Mouse (Mus musculus): ENCODE measurements around the gene Ankrd39. TPM values are rescaled to one million over a fixed set of nuclear protein-coding genes. Genes with fewer than 3 reads are reported as not detected.

The Ankrd39 gene
- polyA plus RNA-seq, 1 experiment from 2014 or later, result 26.8 TPM

- H3K4me2 ChIP-seq (ENCODE audit: low read depth, low read length), result no peak overlapping the region
- 36% methylated on average over 2 of the region's 2 CpGs for WGBS
- H3K27me3 ChIP-seq (replicated peaks; ENCODE audit: control insufficient read depth, insufficient read depth, low read length), result no peaks in the 10 kb centered on the region
- H3K36me3 ChIP-seq (ENCODE audit: control insufficient read depth, insufficient read depth, low read length), result no peaks in the 10 kb centered on the region
- H3K9ac ChIP-seq (ENCODE audit: low read depth, low read length), result no peak overlapping the region
- ATAC-seq, result no peak
- H3K27ac ChIP-seq (ENCODE audit: low read length), result no peak overlapping the region
- no peak overlapping the region for H3K4me3 ChIP-seq (ENCODE audit: low read length)
- peaks cover 30% of the 10 kb centered on the region for H3K4me1 ChIP-seq (ENCODE audit: control insufficient read depth, insufficient read depth, low read length)
- H3K9me3 ChIP-seq (ENCODE audit: control insufficient read depth, low read length), result no peaks in the 10 kb centered on the region
These were observed 19.2 kb upstream of the Ankrd39 start for GRCm38 (mm10) chr1:36566425-36566824.

- no peak for ATAC-seq
- no peak overlapping the region for H3K4me2 ChIP-seq (ENCODE audit: low read depth, low read length)
- H3K27me3 ChIP-seq (replicated peaks; ENCODE audit: control insufficient read depth, insufficient read depth, low read length), result no peaks in the 10 kb centered on the region
- WGBS, result 60% methylated on average over 6 of the region's 6 CpGs
- H3K36me3 ChIP-seq (ENCODE audit: control insufficient read depth, insufficient read depth, low read length), result no peaks in the 10 kb centered on the region
- H3K27ac ChIP-seq (ENCODE audit: low read length), result no peak overlapping the region
- no peaks in the 10 kb centered on the region for H3K9me3 ChIP-seq (ENCODE audit: control insufficient read depth, low read length)
- H3K9ac ChIP-seq (ENCODE audit: low read depth, low read length), result no peak overlapping the region
- H3K4me1 ChIP-seq (ENCODE audit: control insufficient read depth, insufficient read depth, low read length), result peaks cover 19% of the 10 kb centered on the region
- H3K4me3 ChIP-seq (ENCODE audit: low read length), result no peak overlapping the region
These were observed 16.9 kb upstream of the Ankrd39 start for GRCm38 (mm10) chr1:36564101-36564500.

- Histone ChIP-seq H3K9me3 (ENCODE audit: control insufficient read depth, low read length) (no peaks in the 10 kb centered on the region), H3K27me3 (replicated peaks; ENCODE audit: control insufficient read depth, insufficient read depth, low read length) (no peaks in the 10 kb centered on the region), H3K9ac (ENCODE audit: low read depth, low read length) (no peak overlapping the region), H3K36me3 (ENCODE audit: control insufficient read depth, insufficient read depth, low read length) (no peaks in the 10 kb centered on the region), H3K4me2 (ENCODE audit: low read depth, low read length) (no peak overlapping the region), H3K27ac (ENCODE audit: low read length) (no peak overlapping the region), H3K4me3 (ENCODE audit: low read length) (no peak overlapping the region), H3K4me1 (ENCODE audit: control insufficient read depth, insufficient read depth, low read length) (peaks cover 21% of the 10 kb centered on the region)
- no peak for ATAC-seq
- WGBS, result 71% methylated on average over 4 of the region's 4 CpGs
These were observed 16.4 kb upstream of the Ankrd39 start for GRCm38 (mm10) chr1:36563632-36564031.

- Histone ChIP-seq H3K4me3 (ENCODE audit: low read length) (no peak overlapping the region), H3K4me1 (ENCODE audit: control insufficient read depth, insufficient read depth, low read length) (peaks cover 22% of the 10 kb centered on the region), H3K9ac (ENCODE audit: low read depth, low read length) (no peak overlapping the region), H3K36me3 (ENCODE audit: control insufficient read depth, insufficient read depth, low read length) (no peaks in the 10 kb centered on the region), H3K9me3 (ENCODE audit: control insufficient read depth, low read length) (no peaks in the 10 kb centered on the region), H3K4me2 (ENCODE audit: low read depth, low read length) (no peak overlapping the region), H3K27ac (ENCODE audit: low read length) (no peak overlapping the region; the same call in 1 of the 2 replicates), H3K27me3 (replicated peaks; ENCODE audit: control insufficient read depth, insufficient read depth, low read length) (no peaks in the 10 kb centered on the region)
- 84% methylated on average over 2 of the region's 2 CpGs for WGBS
- ATAC-seq, result no peak
These were observed 16.0 kb upstream of the Ankrd39 start for GRCm38 (mm10) chr1:36563197-36563596.

- no peak overlapping the region for H3K27ac ChIP-seq (ENCODE audit: low read length)
- ATAC-seq, result no peak
- H3K4me3 ChIP-seq (ENCODE audit: low read length), result no peak overlapping the region
- no peaks in the 10 kb centered on the region for H3K27me3 ChIP-seq (replicated peaks; ENCODE audit: control insufficient read depth, insufficient read depth, low read length)
- H3K36me3 ChIP-seq (ENCODE audit: control insufficient read depth, insufficient read depth, low read length), result no peaks in the 10 kb centered on the region
- no peak overlapping the region for H3K9ac ChIP-seq (ENCODE audit: low read depth, low read length)
- H3K9me3 ChIP-seq (ENCODE audit: control insufficient read depth, low read length), result no peaks in the 10 kb centered on the region
- 67% methylated on average over 4 of the region's 4 CpGs for WGBS
- no peak overlapping the region for H3K4me2 ChIP-seq (ENCODE audit: low read depth, low read length)
- H3K4me1 ChIP-seq (ENCODE audit: control insufficient read depth, insufficient read depth, low read length), result peaks cover 18% of the 10 kb centered on the region
These were observed 15.1 kb upstream of the Ankrd39 start for GRCm38 (mm10) chr1:36562388-36562787.

- WGBS, result 58% methylated on average over 6 of the region's 6 CpGs
- H3K9ac ChIP-seq (ENCODE audit: low read depth, low read length), result no peak overlapping the region
- ATAC-seq, result no peak
- peaks cover 18% of the 10 kb centered on the region for H3K4me1 ChIP-seq (ENCODE audit: control insufficient read depth, insufficient read depth, low read length)
- H3K36me3 ChIP-seq (ENCODE audit: control insufficient read depth, insufficient read depth, low read length), result no peaks in the 10 kb centered on the region
- H3K4me2 ChIP-seq (ENCODE audit: low read depth, low read length), result no peak overlapping the region
- no peak overlapping the region for H3K4me3 ChIP-seq (ENCODE audit: low read length)
- no peak overlapping the region for H3K27ac ChIP-seq (ENCODE audit: low read length)
- no peaks in the 10 kb centered on the region for H3K9me3 ChIP-seq (ENCODE audit: control insufficient read depth, low read length)
- H3K27me3 ChIP-seq (replicated peaks; ENCODE audit: control insufficient read depth, insufficient read depth, low read length), result no peaks in the 10 kb centered on the region
These were observed 13.7 kb upstream of the Ankrd39 start for GRCm38 (mm10) chr1:36560903-36561302.

- peaks cover 29% of the 10 kb centered on the region for H3K4me1 ChIP-seq (ENCODE audit: control insufficient read depth, insufficient read depth, low read length)
- no peak for ATAC-seq
- 68% methylated on average over 5 of the region's 5 CpGs for WGBS
- no peaks in the 10 kb centered on the region for H3K27me3 ChIP-seq (replicated peaks; ENCODE audit: control insufficient read depth, insufficient read depth, low read length)
- no peak overlapping the region for H3K4me2 ChIP-seq (ENCODE audit: low read depth, low read length)
- no peaks in the 10 kb centered on the region for H3K36me3 ChIP-seq (ENCODE audit: control insufficient read depth, insufficient read depth, low read length)
- no peaks in the 10 kb centered on the region for H3K9me3 ChIP-seq (ENCODE audit: control insufficient read depth, low read length)
- H3K27ac ChIP-seq (ENCODE audit: low read length), result no peak overlapping the region
- no peak overlapping the region for H3K9ac ChIP-seq (ENCODE audit: low read depth, low read length)
- no peak overlapping the region for H3K4me3 ChIP-seq (ENCODE audit: low read length)
These were observed 12.6 kb upstream of the Ankrd39 start for GRCm38 (mm10) chr1:36559888-36560287.

GRCm38 (mm10) chr1:36559256-36559655 lies 12.0 kb upstream of the Ankrd39 start:
- WGBS, result 37% methylated on average over 4 of the region's 4 CpGs
- H3K9ac ChIP-seq (ENCODE audit: low read depth, low read length), result no peak overlapping the region
- no peak for ATAC-seq
- no peaks in the 10 kb centered on the region for H3K9me3 ChIP-seq (ENCODE audit: control insufficient read depth, low read length)
- no peaks in the 10 kb centered on the region for H3K27me3 ChIP-seq (replicated peaks; ENCODE audit: control insufficient read depth, insufficient read depth, low read length)
- peak overlapping the region; percentile 89; the same call in 1 of the 2 replicates for H3K4me3 ChIP-seq (ENCODE audit: low read length)
- peak overlapping the region; percentile 86; the same call in 1 of the 2 replicates for H3K4me2 ChIP-seq (ENCODE audit: low read depth, low read length)
- H3K36me3 ChIP-seq (ENCODE audit: control insufficient read depth, insufficient read depth, low read length), result no peaks in the 10 kb centered on the region
- no peak overlapping the region for H3K27ac ChIP-seq (ENCODE audit: low read length)
- H3K4me1 ChIP-seq (ENCODE audit: control insufficient read depth, insufficient read depth, low read length), result peaks cover 34% of the 10 kb centered on the region

- 2% methylated on average over 65 of the region's 69 CpGs for WGBS
- peak within 1 kb of the TSS; percentile 98 for H3K27ac ChIP-seq (ENCODE audit: low read length)
- no peaks in the 10 kb centered on the region for H3K27me3 ChIP-seq (replicated peaks; ENCODE audit: control insufficient read depth, insufficient read depth, low read length)
- peak; percentile 57 for ATAC-seq
- H3K4me3 ChIP-seq (ENCODE audit: low read length), result peak within 1 kb of the TSS; percentile 89
- H3K4me2 ChIP-seq (ENCODE audit: low read depth, low read length), result peak within 1 kb of the TSS; percentile 86
- peak within 1 kb of the TSS; percentile 94 for H3K9ac ChIP-seq (ENCODE audit: low read depth, low read length)
- H3K4me1 ChIP-seq (ENCODE audit: control insufficient read depth, insufficient read depth, low read length), result peaks cover 40% of the 10 kb centered on the region
- peaks cover 9% of the 10 kb centered on the region for H3K36me3 ChIP-seq (ENCODE audit: control insufficient read depth, insufficient read depth, low read length)
- H3K9me3 ChIP-seq (ENCODE audit: control insufficient read depth, low read length), result no peaks in the 10 kb centered on the region
These were observed 11.1 kb upstream of the Ankrd39 start, which contains the start of gene Sema4c for GRCm38 (mm10) chr1:36558031-36558993. TSS of gene Sema4c (minus strand) at chr1:36558349.

Measured in intestine, embryonic 16.5 days (tissue).